Mouse (Mus musculus): ENCODE data around the gene Foxo4.

Gene Foxo4

GRCm38 (mm10) chrX:101299055-101299454, 44.7 kb downstream of the Foxo4 start, which contains the start of gene Nlgn3:
Gene Nlgn3 (plus strand): TSS chrX:101299168.
- DNase-seq, result no peak

GRCm38 (mm10) chrX:101299473-101300426, 45.4 kb downstream of the Foxo4 start:
- DNase-seq, result no peak

- no peak for DNase-seq
Observed at GRCm38 (mm10) chrX:101300427-101301030, 46.2 kb downstream of the Foxo4 start.

GRCm38 (mm10) chrX:101301654-101302053, 47.3 kb downstream of the Foxo4 start:
- DNase-seq, result no peak

- no peak for DNase-seq
Observed at GRCm38 (mm10) chrX:101304646-101305045, 50.3 kb downstream of the Foxo4 start.

GRCm38 (mm10) chrX:101309299-101309698, 55.0 kb downstream of the Foxo4 start:
- no peak for DNase-seq
